Mouse (Mus musculus) CH12.LX (cell line): ENCODE measurements around the gene Chst13. TPM values are rescaled to one million over a fixed set of nuclear protein-coding genes. Genes with fewer than 3 reads are reported as not detected.

Source experiments
- DNase-seq: peaks from one replicate; pipeline ENCODE4 v3.0.0-alpha.2; 2013; ENCODE audit errors: extremely low read depth
- H3K27ac ChIP-seq: 2 replicates; pipeline ENCODE4 v1.5.1; 2012; ENCODE audit warnings: low read depth, mild to moderate bottlenecking, control low read depth, moderate library complexity; ENCODE audit not compliant: insufficient read depth
- H3K27me3 ChIP-seq: replicated peaks from 2 replicates; pipeline ENCODE3; 2012; ENCODE audit warnings: inconsistent platforms
- H3K36me3 ChIP-seq, 2 experiments: replicated peaks in 1 of 2; 2 replicates each; pipeline versions ENCODE3 to v1.6.1; 2012; ENCODE audit warnings: inconsistent platforms in 1 of 2, low read length in 1 of 2, mild to moderate bottlenecking in 1 of 2, mixed read lengths in 1 of 2, moderate library complexity in 1 of 2; ENCODE audit not compliant: control insufficient read depth in 1 of 2, insufficient read depth in 1 of 2
- H3K4me1 ChIP-seq, 2 experiments: 2 replicates each; pipeline ENCODE4 v1.6.1; 2012; ENCODE audit warnings: inconsistent platforms in 1 of 2, moderate library complexity in 1 of 2; ENCODE audit not compliant: insufficient read depth in 2 of 2, control insufficient read depth in 1 of 2
- H3K4me2 ChIP-seq: 2 replicates; pipeline ENCODE4 v1.6.1; 2012; ENCODE audit warnings: low read depth, mild to moderate bottlenecking, control low read depth; ENCODE audit not compliant: poor library complexity, insufficient read depth, severe bottlenecking
- H3K4me3 ChIP-seq, 3 experiments: fragments of 150-350 bp in 1 of 3; sonication (generic) in 1 of 3; replicated peaks in 1 of 3; 2 replicates each; pipeline versions ENCODE3 to v1.5.1; 2011 to 2012; ENCODE audit warnings: low read depth in 2 of 3, low read length in 2 of 3, mild to moderate bottlenecking in 2 of 3, moderate library complexity in 2 of 3, control low read depth in 1 of 3, improper control_type of control experiment in 1 of 3, inconsistent platforms in 1 of 3, mixed read lengths in 1 of 3; ENCODE audit not compliant: poor library complexity in 1 of 3
- H3K79me2 ChIP-seq: replicated peaks from 2 replicates; pipeline ENCODE4 v1.6.1; 2012; ENCODE audit warnings: mild to moderate bottlenecking, moderate library complexity; ENCODE audit not compliant: control insufficient read depth, poor library complexity, insufficient read depth, severe bottlenecking; ENCODE audit errors: extremely low read depth
- H3K9ac ChIP-seq: 2 replicates; pipeline ENCODE4 v1.6.1; 2012; ENCODE audit warnings: low read depth, mild to moderate bottlenecking, control low read depth, moderate library complexity; ENCODE audit not compliant: insufficient read depth
- H3K9me3 ChIP-seq: replicated peaks from 2 replicates; pipeline ENCODE3; 2012; ENCODE audit warnings: low read length, inconsistent platforms, mixed read lengths
- BHLHE40 ChIP-seq: IDR thresholded peaks from 2 replicates; pipeline ENCODE4 v1.6.1; 2011; ENCODE audit warnings: mild to moderate bottlenecking, low read depth, low read length, improper control_type of control experiment
- CHD2 ChIP-seq: IDR thresholded peaks from 2 replicates; pipeline ENCODE4 v1.6.1; 2011; ENCODE audit warnings: low read length, improper control_type of control experiment
- EP300 ChIP-seq: IDR thresholded peaks from 2 replicates; pipeline ENCODE4 v1.6.1; 2011; ENCODE audit warnings: low read length, improper control_type of control experiment
- ETS1 ChIP-seq: conservative IDR thresholded peaks from 2 replicates; pipeline ENCODE4 v1.6.1; 2012; ENCODE audit warnings: low read depth, mild to moderate bottlenecking, inconsistent platforms, low read length, improper control_type of control experiment, moderate library complexity
- JUN ChIP-seq: IDR thresholded peaks from 2 replicates; pipeline ENCODE4 v1.6.1; 2011; ENCODE audit warnings: low read depth, mild to moderate bottlenecking, low read length, improper control_type of control experiment, moderate library complexity; ENCODE audit not compliant: insufficient read depth
- JUND ChIP-seq: conservative IDR thresholded peaks from 2 replicates; pipeline ENCODE4 v1.6.1; 2011; ENCODE audit warnings: low read depth, low read length, improper control_type of control experiment
- MAFK ChIP-seq: IDR thresholded peaks from 2 replicates; pipeline ENCODE4 v1.6.1; 2011; ENCODE audit warnings: low read length, improper control_type of control experiment; ENCODE audit not compliant: insufficient replicate concordance
- MAX ChIP-seq: IDR thresholded peaks from 2 replicates; pipeline ENCODE4 v1.6.1; 2011; ENCODE audit warnings: low read length, improper control_type of control experiment
- MAZ ChIP-seq: IDR thresholded peaks from 2 replicates; pipeline ENCODE4 v1.6.1; 2012; ENCODE audit warnings: low read depth, mild to moderate bottlenecking, inconsistent platforms, low read length, improper control_type of control experiment, moderate library complexity
- MYC ChIP-seq: IDR thresholded peaks from 2 replicates; pipeline ENCODE4 v1.6.1; 2011; ENCODE audit warnings: low read depth, mild to moderate bottlenecking, improper control_type of control experiment, low read length
- NELFE ChIP-seq: IDR thresholded peaks from 2 replicates; pipeline ENCODE4 v1.6.1; 2011; ENCODE audit warnings: low read depth, low read length, improper control_type of control experiment
- NRF1 ChIP-seq: IDR thresholded peaks from 2 replicates; pipeline ENCODE4 v1.6.1; 2014; ENCODE audit warnings: low read depth, mild to moderate bottlenecking, inconsistent platforms, low read length, improper control_type of control experiment, moderate library complexity
- PAX5 ChIP-seq: IDR thresholded peaks from 2 replicates; pipeline ENCODE4 v1.6.1; 2012; ENCODE audit warnings: low read length, inconsistent platforms, mixed read lengths
- POLR2A ChIP-seq: IDR thresholded peaks from 2 replicates; pipeline ENCODE4 v1.6.1; 2011; ENCODE audit warnings: low read depth, mild to moderate bottlenecking, improper control_type of control experiment, low read length
- POLR2AphosphoS2 ChIP-seq: IDR thresholded peaks from 2 replicates; pipeline ENCODE4 v1.6.1; 2011; ENCODE audit warnings: low read depth, low read length, improper control_type of control experiment
- RAD21 ChIP-seq: IDR thresholded peaks from 2 replicates; pipeline ENCODE4 v1.6.1; 2011; ENCODE audit warnings: low read depth, mild to moderate bottlenecking, low read length, improper control_type of control experiment, moderate library complexity
- RCOR1 ChIP-seq: conservative IDR thresholded peaks from 2 replicates; pipeline ENCODE4 v1.6.1; 2012; ENCODE audit warnings: low read depth, mild to moderate bottlenecking, inconsistent platforms, low read length, improper control_type of control experiment
- SIN3A ChIP-seq: IDR thresholded peaks from 2 replicates; pipeline ENCODE4 v1.6.1; 2012; ENCODE audit warnings: low read length, improper control_type of control experiment, inconsistent platforms
- SMC3 ChIP-seq: IDR thresholded peaks from 2 replicates; pipeline ENCODE4 v1.6.1; 2011; ENCODE audit warnings: low read depth, low read length, improper control_type of control experiment
- TBP ChIP-seq: conservative IDR thresholded peaks from 2 replicates; pipeline ENCODE4 v1.6.1; 2011; ENCODE audit warnings: low read depth, low read length, improper control_type of control experiment
- UBTF ChIP-seq: IDR thresholded peaks from 2 replicates; pipeline ENCODE4 v1.6.1; 2012; ENCODE audit warnings: low read depth, mild to moderate bottlenecking, inconsistent platforms, low read length, improper control_type of control experiment, moderate library complexity
- USF1 ChIP-seq: IDR thresholded peaks from 2 replicates; pipeline ENCODE4 v1.6.1; 2014; ENCODE audit warnings: low read depth, mild to moderate bottlenecking, inconsistent platforms, low read length, improper control_type of control experiment
- USF2 ChIP-seq: conservative IDR thresholded peaks from 2 replicates; pipeline ENCODE4 v1.6.1; 2011; ENCODE audit warnings: low read depth, low read length, improper control_type of control experiment
- ZC3H11A ChIP-seq: IDR thresholded peaks from 2 replicates; pipeline ENCODE4 v1.6.1; 2012; ENCODE audit warnings: low read depth, mild to moderate bottlenecking, inconsistent platforms, low read length, improper control_type of control experiment
- ZNF384 ChIP-seq: IDR thresholded peaks from 2 replicates; pipeline ENCODE4 v1.6.1; 2012; ENCODE audit warnings: low read depth, low read length, improper control_type of control experiment, inconsistent platforms
- dilution Hi-C: fragments of 300-500 bp; cut with MboI; formaldehyde crosslinking; loops from 2 replicates; pipeline ENCODE4 v1.14.3; 2020; ENCODE audit warnings: low sequenced_read_pairs; ENCODE audit not compliant: extremely low pct_unique_long_range_greater_than_20kb, extremely low pct_ligation_motif_present
- in situ Hi-C: fragments of 300-500 bp; cut with MboI; formaldehyde crosslinking; loops from 3 replicates; pipeline ENCODE4 v1.14.3; 2019; ENCODE audit warnings: low sequenced_read_pairs, low pct_ligation_motif_present, low pct_unique_long_range_greater_than_20kb, mixed read lengths
- polyA plus RNA-seq: library from polyadenylated mRNA; unstranded; fragments of >175 nt; gene quantifications from 2 replicates; pipeline ENCODE4 v1.2.1, GENCODE M21; 2012; ENCODE audit warnings: low read depth; ENCODE audit not compliant: insufficient read length
- total RNA-seq, 2 experiments: library from RNA; depleted of rRNA; stranded (reverse); fragments of 300-350 nt in 1 of 2; fragments of >200 nt in 1 of 2; gene quantifications; 2 replicates each; pipeline ENCODE4 v1.2.3; 2012 to 2014

Gene Chst13
- total and polyA plus RNA-seq, 3 experiments = 0.13 TPM; not detected in 2

GRCm38 (mm10) chr6:90308839-90309778 is 15.9 kb downstream of the Chst13 start:
- Histone ChIP-seq H3K9ac (no peak overlapping the region), H3K27ac (no peak overlapping the region), H3K4me3 (no peak overlapping the region), H3K36me3 (no peaks in the 10 kb centered on the region), H3K79me2 (no peaks in the 10 kb centered on the region), H3K9me3 (peaks cover 8% of the 10 kb centered on the region), H3K27me3 (peaks cover 42% of the 10 kb centered on the region), H3K4me1 (no peaks in the 10 kb centered on the region), H3K4me2 (no peak overlapping the region)
- TF ChIP-seq PAX5 (no peak), ZNF384 (no peak), RAD21 (no peak), ETS1 (no peak), JUN (no peak), ZC3H11A (no peak), JUND (no peak), SIN3A (no peak), UBTF (no peak), MAZ (no peak), RCOR1 (no peak), NRF1 (no peak), NELFE (no peak), MAFK (no peak)
- DNase-seq = no peak
- dilution Hi-C loops (no loop called here), in situ Hi-C loops (no loop called here)

GRCm38 (mm10) chr6:90306315-90306975 is 18.5 kb downstream of the Chst13 start:
- Histone ChIP-seq H3K79me2 (no peaks in the 10 kb centered on the region), H3K9ac (no peak overlapping the region), H3K4me1 (no peaks in the 10 kb centered on the region), H3K27ac (no peak overlapping the region), H3K27me3 (peaks cover 67% of the 10 kb centered on the region), H3K9me3 (peaks cover 8% of the 10 kb centered on the region), H3K4me2 (no peak overlapping the region), H3K36me3 (no peaks in the 10 kb centered on the region), H3K4me3 (no peak overlapping the region)
- dilution Hi-C loops = no loop called here
- TF ChIP-seq POLR2AphosphoS2 (no peak), BHLHE40 (no peak), MYC (no peak), SMC3 (no peak), USF1 (no peak), EP300 (no peak), NELFE (no peak), TBP (no peak), RAD21 (no peak), CHD2 (no peak), MAFK (no peak), MAZ (no peak), USF2 (no peak), POLR2A (no peak), MAX (no peak), NRF1 (no peak)
- no peak for DNase-seq
- in situ Hi-C loops = no loop called here
